Mouse (Mus musculus) megakaryocyte, embryonic 14.5 days (primary cell): ENCODE results near the gene Scrt2.

Source experiments
- FLI1 ChIP-seq: IDR thresholded peaks from 2 replicates; pipeline ENCODE4 v1.6.1; 2012; ENCODE audit warnings: low read length, inconsistent platforms, mixed read lengths
- GATA1 ChIP-seq: IDR thresholded peaks from 3 replicates; pipeline ENCODE4 v1.6.1; 2012; ENCODE audit warnings: mixed read lengths, low read length, inconsistent platforms, borderline replicate concordance

DNA sequence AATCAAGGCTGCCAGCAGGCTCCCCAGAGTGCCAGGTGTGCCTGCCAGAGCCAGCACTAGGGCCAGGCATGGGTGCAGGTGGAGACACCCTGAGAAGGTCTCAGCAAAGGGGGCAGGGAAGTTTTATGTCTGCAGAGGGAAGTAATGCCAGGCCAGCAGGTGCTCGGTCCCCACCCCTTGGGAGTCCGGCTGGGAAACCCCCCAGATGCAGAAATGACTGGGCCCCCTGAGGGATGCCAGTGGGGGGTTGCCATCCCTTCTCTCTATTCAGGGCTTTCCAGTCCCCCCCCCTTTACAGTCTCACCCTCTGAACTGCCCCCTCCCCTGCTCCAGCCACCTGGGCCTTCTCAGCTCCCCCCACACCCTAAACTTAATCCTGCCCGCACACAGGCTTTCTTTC, 29.3 kb upstream of the Scrt2 start:
- TF ChIP-seq GATA1 (no peak), FLI1 (no peak)
